In the genomic region with DNA sequence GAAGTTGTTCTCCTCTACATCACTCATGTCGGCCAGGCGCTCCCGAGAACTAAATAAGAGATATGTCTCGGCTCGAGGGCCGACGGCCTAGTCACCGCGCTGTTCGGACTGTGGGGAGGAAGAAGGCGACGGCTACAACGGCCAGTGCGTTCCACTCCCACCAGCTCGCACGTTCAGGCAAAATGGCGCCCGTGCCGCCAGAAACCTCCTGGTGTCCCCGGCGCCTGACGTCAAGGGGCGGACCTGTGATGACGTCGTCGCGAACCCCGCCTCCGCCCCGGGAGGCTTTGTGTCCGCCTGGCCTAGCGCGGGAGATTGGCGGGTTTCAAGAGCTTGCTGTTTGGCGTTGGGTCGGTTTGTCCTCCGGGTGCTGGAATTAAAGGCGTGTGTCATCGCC, we compare ENCODE assay signal across 8 mouse cellular contexts. TPM values are rescaled to one million over a fixed set of nuclear protein-coding genes. Genes with fewer than 3 reads are reported as not detected.
DNase-seq lines count a peak whose midpoint lies in the region; ATAC-seq lines count a peak whose summit lies in the region.

A gene (minus strand): TSS at position 187 of the 397 bp plus-strand sequence.

- ATAC-seq in inflammation-experienced regulatory T-cells, adult 6 months: peak; percentile 92
- ATAC-seq in megakaryocyte-erythroid progenitor cell, adult 5-6 weeks (replicated peaks; ENCODE audit: low FRiP score, low TSS enrichment, poor library complexity, severe bottlenecking): peak; percentile 94

- DNase-seq in adipocyte (ENCODE audit: low spot score): peak; percentile 98
- DNase-seq in embryo, embryonic 10 days (ENCODE audit: low spot score): peak; percentile 98
- DNase-seq in gastrocnemius, postnatal 14 days: peak; percentile 96
- DNase-seq in left cerebral cortex, postnatal 10 days (ENCODE audit: extremely low spot score in 1 of 2, low spot score in 2 of 2): peak; percentile 94 to 97
- DNase-seq in right cerebral cortex, postnatal 25 days: peak; percentile 97
- peak; percentile 93 to 96 for DNase-seq in urinary bladder, postnatal 4 days (ENCODE audit: low spot score in 2 of 2)

- intact Hi-C loops in gastrocnemius, postnatal 14 days (cut with DNase I; ENCODE audit: low total_unique reads): no loop called here
- intact Hi-C loops in left cerebral cortex, postnatal 10 days (cut with DNase I): no loop called here

RNA-seq across cellular contexts. Expression of the gene that starts here (rescaled TPM):
- total RNA-seq in gastrocnemius, postnatal 14 days (2021): 10 to 100 TPM; 15.8 to 18.1 TPM
- polyA plus RNA-seq in inflammation-experienced regulatory T-cells, adult 6 months (2017; shearing (Covaris generic)): 10 to 100 TPM; 30.2 to 49.2 (median 34.7) TPM
- 10 to 100 TPM; 66.7 to 68.8 TPM for total RNA-seq in left cerebral cortex, postnatal 10 days (2021)
- total RNA-seq in megakaryocyte-erythroid progenitor cell, adult 5-6 weeks (2014; fragmentation: Nextera tagmentation): 160 and 198 TPM in 2 replicates
- total RNA-seq in megakaryocyte-erythroid progenitor cell, adult 5-6 weeks (2017): 184 and 193 TPM in 2 replicates

Comparison
In these comparisons a context has a peak if more than half of its experiments do, and no peak if none do; other contexts are left out.
1. Peak in every context shown above with its lines: DNase-seq and ATAC-seq.